Mouse (Mus musculus) heart, postnatal 0 days (tissue): ENCODE measurements around the gene Ubqln4.

Experiments
- CTCF ChIP-seq: IDR thresholded peaks from 2 replicates; pipeline ENCODE4 v1.5.1; 2016; ENCODE audit warnings: antibody characterized with exemption, control low read depth, low read depth
- EP300 ChIP-seq: IDR thresholded peaks from 2 replicates; pipeline ENCODE4 v1.6.1; 2016; ENCODE audit warnings: antibody characterized with exemption, low read depth

DNA sequence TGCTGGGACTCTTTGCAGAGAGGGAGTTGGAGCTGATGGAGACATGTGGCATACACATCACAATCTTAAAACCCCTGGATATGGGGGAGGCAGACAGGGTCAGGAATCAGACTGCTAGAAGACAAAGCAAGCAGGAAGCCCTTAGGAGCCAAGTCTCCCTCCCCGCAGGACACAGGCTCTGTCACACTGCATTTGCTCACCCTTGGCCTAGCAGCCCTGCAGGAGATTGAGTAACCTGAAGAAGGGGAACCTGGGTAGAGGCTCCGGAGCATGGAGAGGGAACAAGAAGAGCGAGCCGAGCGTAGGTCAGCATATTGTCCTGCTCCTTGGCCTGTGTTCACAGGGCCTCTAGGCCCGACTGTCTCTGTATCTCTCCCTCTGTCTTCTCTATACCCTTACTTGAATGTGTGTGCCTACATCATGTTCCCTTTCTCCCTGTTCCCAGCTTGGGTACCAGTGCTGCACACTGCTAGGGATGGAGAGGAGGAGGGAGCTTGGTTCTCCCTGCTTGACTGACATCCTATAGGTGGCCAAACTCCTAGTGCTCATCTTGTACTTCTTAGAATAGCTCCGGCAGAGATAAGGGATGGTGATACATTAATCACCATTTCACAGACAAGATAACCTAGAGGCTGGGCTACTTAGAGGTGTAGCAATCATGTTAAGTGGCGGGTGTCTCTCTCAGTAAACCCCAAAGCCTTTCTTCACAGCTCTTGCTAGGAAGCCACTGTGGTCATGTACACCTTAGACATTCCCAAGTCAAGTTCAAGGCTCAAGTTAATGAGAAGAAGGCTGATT, 64.7 kb downstream of the Ubqln4 start:
- TF ChIP-seq CTCF (no peak), EP300 (peak; percentile 70)
